Mouse (Mus musculus) bone marrow, adult 2 months (tissue): ENCODE results near the gene Timm44. TPM values are rescaled to one million over a fixed set of nuclear protein-coding genes. Genes with fewer than 3 reads are reported as not detected.

Experiments used
- H3K27ac ChIP-seq: fragments of 200-500 bp; 2 replicates; pipeline ENCODE4 v1.5.1; 2012; ENCODE audit warnings: low read depth, mild to moderate bottlenecking, control low read depth, inconsistent platforms, low read length; ENCODE audit not compliant: control insufficient read depth, poor library complexity, insufficient read depth
- H3K4me1 ChIP-seq: fragments of 200-500 bp; 2 replicates; pipeline ENCODE4 v1.6.1; 2011; ENCODE audit warnings: low read length; ENCODE audit not compliant: control insufficient read depth, insufficient read depth
- H3K4me3 ChIP-seq: fragments of 200-500 bp; replicated peaks from 2 replicates; pipeline ENCODE3; 2011; ENCODE audit warnings: mild to moderate bottlenecking, low read depth, low read length, control low read depth; ENCODE audit not compliant: control insufficient read depth
- CTCF ChIP-seq: fragments of 200-500 bp; IDR thresholded peaks from 2 replicates; pipeline ENCODE4 v1.5.1; 2011; ENCODE audit warnings: low read length, control low read depth; ENCODE audit not compliant: control insufficient read depth, insufficient read depth
- POLR2A ChIP-seq: fragments of 200-500 bp; IDR thresholded peaks from 2 replicates; pipeline ENCODE4 v1.6.1; 2011; ENCODE audit warnings: low read depth, mild to moderate bottlenecking, control low read depth, low read length, borderline replicate concordance; ENCODE audit not compliant: control insufficient read depth
- WGBS: fragments of 180-500 bp; shearing (Covaris S2); methylation state at CpG from one replicate; pipeline ENCODE4 v1.1.7; 2018; 5-methylcytosine and 5-hydroxymethylcytosine counted together
- polyA plus RNA-seq: library from polyadenylated mRNA; stranded (reverse); fragments of >200 nt; gene quantifications from 2 replicates; pipeline ENCODE4 v1.2.4, GENCODE M21; 2011; ENCODE audit warnings: low replicate concordance; ENCODE audit not compliant: missing spikeins, insufficient read depth, insufficient read length

Gene Timm44
- polyA plus RNA-seq, 1 experiment = 48.3 TPM

- WGBS = 54% methylated on average over 26 of the region's 26 CpGs
- peaks cover 2% of the 10 kb centered on the region; the same call in 1 of the 2 replicates for H3K4me1 ChIP-seq
These were observed 25.3 kb downstream of the Timm44 start for GRCm38 (mm10) chr8:4250306-4250970.

DNA sequence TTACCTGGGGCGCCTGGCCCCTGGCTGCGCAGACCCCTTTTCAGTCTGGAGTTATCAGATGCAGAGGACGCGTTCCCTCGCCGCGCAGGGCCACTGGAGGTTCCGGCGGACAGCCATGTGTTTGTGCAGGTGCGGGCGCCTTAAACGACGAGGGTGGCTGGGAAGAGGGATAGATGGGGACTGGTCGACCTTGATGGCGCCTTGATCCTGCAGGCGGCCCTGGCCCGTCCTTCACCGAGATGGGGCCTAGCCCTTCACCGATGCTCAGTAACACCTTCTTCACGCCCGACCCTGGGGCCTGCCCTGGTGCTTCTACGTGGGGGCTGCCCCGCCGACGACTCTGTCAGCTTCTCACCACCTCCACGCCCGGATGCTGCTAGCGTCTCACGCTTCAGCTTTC, 26.5 kb downstream of the Timm44 start:
- H3K4me1 ChIP-seq = peaks cover 2% of the 10 kb centered on the region; the same call in 1 of the 2 replicates
- WGBS = 86% methylated on average over 29 of the region's 29 CpGs
- H3K27ac ChIP-seq = no peak overlapping the region
- no peak for TF ChIP-seq CTCF
- no peak for TF ChIP-seq POLR2A
- H3K4me3 ChIP-seq = no peak overlapping the region

More at GRCm38 (mm10) chr8:4250306-4250970, 25.3 kb downstream of the Timm44 start:
- no peak overlapping the region for H3K27ac ChIP-seq
- H3K4me3 ChIP-seq = no peak overlapping the region
- TF ChIP-seq CTCF (peak; percentile 88), POLR2A (no peak)

GRCm38 (mm10) chr8:4247951-4248540, 27.7 kb downstream of the Timm44 start, which contains the start of gene Tgfbr3l:
TSS of gene Tgfbr3l (plus strand) at chr8:4248214.
- no peak for TF ChIP-seq CTCF
- 89% methylated on average over 15 of the region's 15 CpGs for WGBS
- Histone ChIP-seq H3K27ac (no peak within 1 kb of the TSS; the same call in 1 of the 2 replicates), H3K4me1 (no peaks in the 10 kb centered on the region; the same call in 1 of the 2 replicates), H3K4me3 (no peak within 1 kb of the TSS)

GRCm38 (mm10) chr8:4247241-4247640, 28.5 kb downstream of the Timm44 start:
- H3K4me1 ChIP-seq = no peaks in the 10 kb centered on the region
- TF ChIP-seq POLR2A (no peak), CTCF (no peak)
- no peak overlapping the region for H3K27ac ChIP-seq
- H3K4me3 ChIP-seq = no peak overlapping the region
- WGBS = 79% methylated on average over 8 of the region's 8 CpGs

- no peaks in the 10 kb centered on the region for H3K4me1 ChIP-seq
- H3K4me3 ChIP-seq = no peak overlapping the region
- no peak overlapping the region for H3K27ac ChIP-seq
- 90% methylated on average over 13 of the region's 13 CpGs for WGBS
- TF ChIP-seq POLR2A (no peak), CTCF (no peak)
These were observed 30.0 kb downstream of the Timm44 start for GRCm38 (mm10) chr8:4245737-4246136.

DNA sequence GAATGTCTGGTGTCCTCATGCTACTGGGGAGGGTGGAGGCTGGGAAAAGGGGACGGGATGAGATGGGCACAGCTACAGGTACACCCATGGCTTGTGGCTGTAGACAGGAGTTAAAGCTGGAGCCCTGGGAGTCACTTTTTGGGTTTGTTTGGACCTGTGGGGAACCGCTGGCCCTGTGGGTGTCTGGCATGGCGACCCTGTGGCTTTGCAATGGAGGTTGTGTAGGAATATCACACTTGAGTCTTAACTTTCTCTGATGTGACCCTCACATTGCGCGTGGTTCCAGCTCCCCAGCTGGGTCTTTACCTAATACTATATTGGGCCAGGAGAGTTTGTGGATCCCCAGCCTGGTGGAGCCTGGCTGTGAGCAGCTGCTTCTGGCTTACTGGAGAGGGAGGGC, 30.7 kb downstream of the Timm44 start:
- TF ChIP-seq CTCF = no peak
- TF ChIP-seq POLR2A = no peak
- Histone ChIP-seq H3K4me1 (no peaks in the 10 kb centered on the region; the same call in 1 of the 2 replicates), H3K27ac (no peak overlapping the region), H3K4me3 (no peak overlapping the region)
- WGBS = 94% methylated on average over 5 of the region's 5 CpGs

GRCm38 (mm10) chr8:4239193-4239890, 36.4 kb downstream of the Timm44 start:
- TF ChIP-seq POLR2A (no peak), CTCF (no peak)

DNA sequence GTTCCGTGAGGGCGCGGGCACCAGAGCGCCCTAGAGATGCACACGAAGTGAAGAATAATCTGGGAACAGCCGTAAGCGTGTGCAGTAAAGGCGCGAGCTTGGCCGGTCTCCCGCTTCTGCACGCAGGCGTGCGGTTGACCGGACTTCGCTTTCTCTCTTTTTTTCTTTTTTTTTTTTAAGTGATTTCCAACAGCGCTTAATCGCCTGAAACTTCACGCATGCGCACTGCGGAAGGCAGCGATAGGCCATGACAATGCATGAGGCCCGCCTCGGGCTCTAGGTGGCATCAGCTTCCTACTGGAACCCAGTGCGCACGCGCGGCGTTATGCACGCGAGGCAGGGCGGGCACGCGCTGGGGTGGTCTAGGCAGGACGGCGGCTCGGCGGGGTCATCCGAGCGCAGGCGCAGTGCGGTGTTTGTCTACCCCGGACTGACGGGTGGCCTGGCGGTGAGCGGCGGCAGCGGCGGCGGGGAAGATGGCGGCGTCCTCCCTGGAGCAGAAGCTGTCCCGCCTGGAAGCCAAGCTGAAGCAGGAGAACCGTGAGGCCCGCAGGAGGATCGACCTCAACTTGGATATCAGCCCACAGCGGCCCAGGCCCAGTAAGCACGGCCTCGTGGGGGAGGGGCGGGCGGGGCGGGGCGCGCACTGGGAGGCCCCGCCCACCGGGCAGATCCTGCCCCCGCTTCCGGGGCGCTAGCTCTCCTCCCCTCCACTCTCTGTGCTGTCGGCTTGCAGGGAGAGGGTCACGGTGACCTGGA, 37.1 kb downstream of the Timm44 start, which contains the start of the genes Map2k7 and Gm49320:
Map2k7 (plus strand) TSS at position 307 of the 759 bp plus-strand sequence.
Gm49320 (plus strand) TSS at position 432 of the 759 bp plus-strand sequence.
- TF ChIP-seq CTCF (peak; percentile 19; the same call in 1 of the 2 replicates), POLR2A (peak; percentile 72; the same call in 1 of the 2 replicates)
- peaks cover 4% of the 10 kb centered on the region; the same call in 1 of the 2 replicates for H3K4me1 ChIP-seq
- H3K27ac ChIP-seq = peak within 1 kb of the TSS; percentile 91
- WGBS = under 1% methylated on average over 71 of the region's 71 CpGs
- peak within 1 kb of the TSS; percentile 98 for H3K4me3 ChIP-seq

More at GRCm38 (mm10) chr8:4239193-4239890, 36.4 kb downstream of the Timm44 start:
- WGBS = 4% methylated on average over 19 of the region's 19 CpGs
- Histone ChIP-seq H3K27ac (peak overlapping the region; percentile 91), H3K4me1 (peaks cover 4% of the 10 kb centered on the region; the same call in 1 of the 2 replicates), H3K4me3 (peak overlapping the region; percentile 98)
